Mouse (Mus musculus) kidney, adult 2 months (tissue): ENCODE measurements around the gene Il11ra2.
"Not testable (repeated sequence)": the region's sequence is repeated elsewhere in the genome, so short reads cannot be mapped to it uniquely, and the experiment has no call there.

ENCODE experiments used
- CTCF ChIP-seq: fragments of 200-500 bp; conservative IDR thresholded peaks from 2 replicates; pipeline ENCODE4 v1.5.1; 2011; ENCODE audit warnings: low read depth, mild to moderate bottlenecking, control low read depth, low read length, moderate library complexity, mixed read lengths; ENCODE audit not compliant: insufficient read depth, insufficient read length
- POLR2A ChIP-seq: fragments of 200-500 bp; IDR thresholded peaks from one replicate; pipeline ENCODE4 v1.6.1; 2011; ENCODE audit warnings: low read depth, low read length, control low read depth

GRCm38 (mm10) chr4:42654951-42655350 is 6.7 kb downstream of the Il11ra2 start, which contains the start of gene Ccl27b:
- not testable (repeated sequence) for TF ChIP-seq CTCF, POLR2A
